Mouse (Mus musculus): Measurements from ENCODE around the gene 1700056E22Rik. TPM values are rescaled to one million over a fixed set of nuclear protein-coding genes. Genes with fewer than 3 reads are reported as not detected.

1700056E22Rik gene
- total and polyA plus RNA-seq, 3 experiments, result not detected

GRCm38 (mm10) chr1:184032682-184033389 lies 1.3 kb downstream of the 1700056E22Rik start:
- H3K4me1 ChIP-seq (ENCODE audit: insufficient read depth, low read depth, low read length), result no peaks in the 10 kb centered on the region
- no peak overlapping the region; the same call in 1 of the 2 replicates for H3K4me3 ChIP-seq (ENCODE audit: low read depth, low read length)
- no peaks in the 10 kb centered on the region for H3K36me3 ChIP-seq (replicated peaks)
- ATAC-seq (ENCODE audit: extremely low read depth, insufficient number of reproducible peaks, low FRiP score, poor library complexity, severe bottlenecking) (no peak), DNase-seq (ENCODE audit: low spot score) (no peak)
- no peaks in the 10 kb centered on the region for H3K27me3 ChIP-seq (ENCODE audit: insufficient read depth, low read length)
- TF ChIP-seq TAL1 (conservative IDR thresholded peaks at IDR 0.05; ENCODE audit: low read depth, low read length), result no peak
- no peak for TF ChIP-seq GATA1 (IDR thresholded peaks at IDR 0.05; ENCODE audit: borderline replicate concordance, low read length)
- TF ChIP-seq CTCF (IDR thresholded peaks at IDR 0.05; ENCODE audit: low read depth, low read length), result no peak
- TF ChIP-seq GATA2 (IDR thresholded peaks at IDR 0.05; ENCODE audit: borderline replicate concordance, low read depth, low read length), result no peak
- no peak for TF ChIP-seq POLR2AphosphoS5 (IDR thresholded peaks at IDR 0.05; ENCODE audit: insufficient replicate concordance, low read depth, low read length)
- H3K9me3 ChIP-seq (replicated peaks), result peaks cover 60% of the 10 kb centered on the region

GRCm38 (mm10) chr1:184030070-184030802 lies 3.9 kb downstream of the 1700056E22Rik start:
- no peak for TF ChIP-seq GATA1 (IDR thresholded peaks at IDR 0.05; ENCODE audit: borderline replicate concordance, low read length)
- no peak for TF ChIP-seq CTCF (IDR thresholded peaks at IDR 0.05; ENCODE audit: low read depth, low read length)
- no peak for TF ChIP-seq POLR2AphosphoS5 (IDR thresholded peaks at IDR 0.05; ENCODE audit: insufficient replicate concordance, low read depth, low read length)
- no peak for TF ChIP-seq GATA2 (IDR thresholded peaks at IDR 0.05; ENCODE audit: borderline replicate concordance, low read depth, low read length)
- no peak for TF ChIP-seq TAL1 (conservative IDR thresholded peaks at IDR 0.05; ENCODE audit: low read depth, low read length)
- no peak for ATAC-seq (ENCODE audit: extremely low read depth, insufficient number of reproducible peaks, low FRiP score, poor library complexity, severe bottlenecking)

DNA sequence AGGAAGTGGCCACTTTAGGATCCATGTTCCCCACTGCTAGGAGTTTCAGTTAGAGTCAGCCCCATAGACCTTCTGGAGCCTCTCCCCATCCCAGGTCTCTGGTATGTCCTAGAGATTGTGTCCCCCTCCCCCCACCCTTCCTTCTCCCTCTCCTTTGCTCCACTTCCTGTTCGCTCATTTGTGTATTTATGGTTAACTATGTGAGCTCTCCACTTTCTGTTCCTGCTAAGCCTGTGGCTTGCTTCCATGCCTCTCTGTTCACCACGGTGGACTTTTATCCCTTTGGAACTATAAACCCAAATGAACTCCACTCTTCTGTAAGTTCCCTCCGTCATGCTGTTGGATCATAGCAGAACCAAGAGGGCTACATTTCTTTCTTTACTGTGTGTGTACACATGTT lies 7.1 kb downstream of the 1700056E22Rik start:
- no peak for DNase-seq (ENCODE audit: low spot score)
- Histone ChIP-seq H3K36me3 (replicated peaks) (no peaks in the 10 kb centered on the region), H3K4me1 (ENCODE audit: insufficient read depth, low read depth, low read length) (no peaks in the 10 kb centered on the region), H3K4me3 (ENCODE audit: low read depth, low read length) (no peak overlapping the region), H3K9me3 (replicated peaks) (peaks cover 39% of the 10 kb centered on the region), H3K27me3 (ENCODE audit: insufficient read depth, low read length) (no peaks in the 10 kb centered on the region)
- TF ChIP-seq TAL1 (conservative IDR thresholded peaks at IDR 0.05; ENCODE audit: low read depth, low read length) (no peak), POLR2AphosphoS5 (IDR thresholded peaks at IDR 0.05; ENCODE audit: insufficient replicate concordance, low read depth, low read length) (no peak), GATA2 (IDR thresholded peaks at IDR 0.05; ENCODE audit: borderline replicate concordance, low read depth, low read length) (no peak), CTCF (IDR thresholded peaks at IDR 0.05; ENCODE audit: low read depth, low read length) (no peak), GATA1 (IDR thresholded peaks at IDR 0.05; ENCODE audit: borderline replicate concordance, low read length) (no peak)
- no peak for ATAC-seq (ENCODE audit: extremely low read depth, insufficient number of reproducible peaks, low FRiP score, poor library complexity, severe bottlenecking)

More at GRCm38 (mm10) chr1:184030070-184030802, 3.9 kb downstream of the 1700056E22Rik start:
- DNase-seq (ENCODE audit: low spot score), result no peak
- H3K36me3 ChIP-seq (replicated peaks), result no peaks in the 10 kb centered on the region
- H3K27me3 ChIP-seq (ENCODE audit: insufficient read depth, low read length), result no peaks in the 10 kb centered on the region
- H3K4me3 ChIP-seq (ENCODE audit: low read depth, low read length), result no peak overlapping the region
- no peaks in the 10 kb centered on the region for H3K4me1 ChIP-seq (ENCODE audit: insufficient read depth, low read depth, low read length)
- peaks cover 53% of the 10 kb centered on the region for H3K9me3 ChIP-seq (replicated peaks)

DNA sequence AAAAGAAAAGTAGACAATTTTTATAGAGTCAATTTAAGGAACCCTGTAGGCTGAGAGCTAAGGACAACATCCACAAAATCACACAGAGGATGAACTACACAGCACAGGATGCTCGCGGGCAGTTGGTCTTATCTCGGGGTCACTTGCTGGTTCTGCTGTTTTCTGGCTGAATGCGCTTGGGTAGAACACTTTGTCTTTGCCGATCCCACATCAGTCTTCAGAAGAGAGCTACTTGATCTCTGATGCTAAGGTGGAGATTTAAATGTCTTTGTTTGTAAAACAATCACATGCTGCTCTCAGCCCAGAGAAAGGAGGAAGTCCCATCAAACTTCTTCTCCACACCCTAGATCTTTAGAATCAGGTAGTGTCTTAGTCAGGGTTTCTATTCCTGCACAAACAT lies 9.0 kb downstream of the 1700056E22Rik start:
- no peak for ATAC-seq (ENCODE audit: extremely low read depth, insufficient number of reproducible peaks, low FRiP score, poor library complexity, severe bottlenecking)
- TF ChIP-seq GATA2 (IDR thresholded peaks at IDR 0.05; ENCODE audit: borderline replicate concordance, low read depth, low read length) (no peak), CTCF (IDR thresholded peaks at IDR 0.05; ENCODE audit: low read depth, low read length) (no peak)
- H3K36me3 ChIP-seq (replicated peaks), result no peaks in the 10 kb centered on the region
- no peak overlapping the region for H3K4me3 ChIP-seq (ENCODE audit: low read depth, low read length)
- no peak for DNase-seq (ENCODE audit: low spot score)
- H3K4me1 ChIP-seq (ENCODE audit: insufficient read depth, low read depth, low read length), result no peaks in the 10 kb centered on the region
- no peaks in the 10 kb centered on the region for H3K27me3 ChIP-seq (ENCODE audit: insufficient read depth, low read length)
- H3K9me3 ChIP-seq (replicated peaks), result peaks cover 39% of the 10 kb centered on the region

GRCm38 (mm10) chr1:184024631-184025030 lies 9.5 kb downstream of the 1700056E22Rik start:
- no peak overlapping the region for H3K4me3 ChIP-seq (ENCODE audit: low read depth, low read length)
- H3K9me3 ChIP-seq (replicated peaks), result peaks cover 39% of the 10 kb centered on the region
- TF ChIP-seq GATA2 (IDR thresholded peaks at IDR 0.05; ENCODE audit: borderline replicate concordance, low read depth, low read length), result no peak
- TF ChIP-seq POLR2AphosphoS5 (IDR thresholded peaks at IDR 0.05; ENCODE audit: insufficient replicate concordance, low read depth, low read length), result no peak
- no peak for TF ChIP-seq GATA1 (IDR thresholded peaks at IDR 0.05; ENCODE audit: borderline replicate concordance, low read length)
- no peak for TF ChIP-seq TAL1 (conservative IDR thresholded peaks at IDR 0.05; ENCODE audit: low read depth, low read length)
- TF ChIP-seq CTCF (IDR thresholded peaks at IDR 0.05; ENCODE audit: low read depth, low read length), result no peak
- DNase-seq (ENCODE audit: low spot score), result no peak
- no peaks in the 10 kb centered on the region for H3K27me3 ChIP-seq (ENCODE audit: insufficient read depth, low read length)
- ATAC-seq (ENCODE audit: extremely low read depth, insufficient number of reproducible peaks, low FRiP score, poor library complexity, severe bottlenecking), result no peak
- no peaks in the 10 kb centered on the region for H3K4me1 ChIP-seq (ENCODE audit: insufficient read depth, low read depth, low read length)
- no peaks in the 10 kb centered on the region for H3K36me3 ChIP-seq (replicated peaks)

DNA sequence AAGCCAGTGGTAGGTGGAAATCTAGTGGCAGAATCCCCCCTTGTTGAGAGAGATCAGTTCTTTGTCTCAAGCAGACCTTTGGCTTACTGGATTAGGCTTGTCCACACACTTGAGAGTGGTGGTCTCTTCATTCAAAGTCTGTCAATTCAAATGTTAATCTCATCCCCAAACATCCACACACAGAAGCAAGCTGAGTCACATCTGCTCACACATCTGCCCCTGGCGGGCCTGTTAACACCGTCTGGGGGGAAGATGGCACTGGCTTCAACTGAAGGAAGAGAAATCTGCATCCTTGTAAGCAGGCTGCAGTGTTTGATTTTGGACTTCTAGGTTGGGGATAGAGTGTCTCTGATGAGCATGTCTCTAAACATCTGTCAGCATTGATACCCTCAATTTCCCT lies 10.1 kb downstream of the 1700056E22Rik start:
- DNase-seq (ENCODE audit: low spot score) (no peak), ATAC-seq (ENCODE audit: extremely low read depth, insufficient number of reproducible peaks, low FRiP score, poor library complexity, severe bottlenecking) (no peak)
- no peak for TF ChIP-seq TAL1 (conservative IDR thresholded peaks at IDR 0.05; ENCODE audit: low read depth, low read length)
- no peak for TF ChIP-seq POLR2AphosphoS5 (IDR thresholded peaks at IDR 0.05; ENCODE audit: insufficient replicate concordance, low read depth, low read length)
- TF ChIP-seq GATA1 (IDR thresholded peaks at IDR 0.05; ENCODE audit: borderline replicate concordance, low read length), result no peak
- no peak for TF ChIP-seq GATA2 (IDR thresholded peaks at IDR 0.05; ENCODE audit: borderline replicate concordance, low read depth, low read length)
- TF ChIP-seq CTCF (IDR thresholded peaks at IDR 0.05; ENCODE audit: low read depth, low read length), result no peak
- H3K9me3 ChIP-seq (replicated peaks), result peaks cover 45% of the 10 kb centered on the region
- no peak overlapping the region for H3K4me3 ChIP-seq (ENCODE audit: low read depth, low read length)
- H3K27me3 ChIP-seq (ENCODE audit: insufficient read depth, low read length), result no peaks in the 10 kb centered on the region
- no peaks in the 10 kb centered on the region for H3K4me1 ChIP-seq (ENCODE audit: insufficient read depth, low read depth, low read length)
- H3K36me3 ChIP-seq (replicated peaks), result no peaks in the 10 kb centered on the region
